Mouse (Mus musculus): Measurements from ENCODE around the gene Ipo11. TPM values are rescaled to one million over a fixed set of nuclear protein-coding genes. Genes with fewer than 3 reads are reported as not detected.

Ipo11 gene
- polyA plus RNA-seq, 1 experiment from 2014 or later = 38.9 TPM

DNA sequence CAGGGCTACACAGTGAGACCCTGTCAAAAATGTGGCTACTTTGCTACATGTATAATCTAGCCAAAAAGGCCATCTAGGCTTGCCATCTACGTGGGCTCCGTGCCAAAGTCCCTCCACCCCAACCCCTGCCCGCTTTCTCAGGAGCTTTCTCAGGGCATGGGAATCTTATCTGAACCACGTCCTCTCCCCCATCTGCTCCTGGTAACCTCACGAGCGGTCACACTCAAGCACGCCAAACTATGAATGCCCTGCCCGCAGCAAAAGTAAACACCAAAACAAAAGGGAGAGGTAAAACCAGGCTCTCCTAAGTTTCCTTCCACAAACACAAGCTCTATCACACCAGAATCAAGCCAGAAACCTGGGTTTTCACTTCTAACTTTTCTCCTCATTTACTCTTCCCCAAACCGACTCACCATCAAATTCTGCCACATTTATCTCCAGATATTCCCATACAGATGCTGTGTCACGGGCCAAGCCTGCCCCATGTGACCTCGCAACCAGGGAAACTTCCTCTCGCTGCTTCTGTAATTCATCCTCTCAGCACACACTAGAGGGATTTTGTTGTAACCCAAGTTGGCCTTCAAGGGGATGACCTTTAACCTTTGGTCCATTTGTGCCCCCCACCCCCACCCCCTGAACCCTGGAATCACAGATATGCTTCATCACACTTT lies 107.3 kb downstream of the Ipo11 start:
- no peak overlapping the region for H3K9ac ChIP-seq
- H3K27ac ChIP-seq = no peak overlapping the region
- no peaks in the 10 kb centered on the region for H3K4me1 ChIP-seq (replicated peaks)
- H3K27me3 ChIP-seq = no peaks in the 10 kb centered on the region
- no peak for ATAC-seq (ENCODE audit: low FRiP score)
- H3K36me3 ChIP-seq = 0 out of 2 replicates have a peak, but pooled peaks cover 5% of the 10 kb centered on the region
- H3K4me2 ChIP-seq = no peak overlapping the region
- H3K9me3 ChIP-seq = no peaks in the 10 kb centered on the region
- WGBS = 79% methylated on average over 12 of the region's 12 CpGs
- H3K4me3 ChIP-seq = no peak overlapping the region

DNA sequence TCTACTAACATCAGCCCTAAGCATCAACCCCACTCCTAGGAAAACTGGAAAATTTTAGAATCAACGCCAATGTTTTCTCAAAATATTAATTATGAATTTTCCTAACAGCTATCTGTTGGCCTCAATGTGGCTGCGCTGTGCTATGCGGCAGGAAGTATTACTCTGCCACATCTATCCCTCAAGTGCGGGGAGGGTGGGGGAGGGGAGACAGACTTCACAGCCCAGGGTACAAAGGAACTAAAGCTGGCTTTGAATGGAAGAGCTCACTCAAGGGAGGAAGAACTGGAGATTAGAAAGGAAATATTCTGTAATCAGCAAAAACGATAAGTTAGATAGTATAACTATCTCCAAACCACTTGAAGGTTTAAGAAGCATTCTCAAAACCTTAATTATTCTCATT lies 111.1 kb downstream of the Ipo11 start:
- Histone ChIP-seq H3K4me3 (no peak overlapping the region), H3K9me3 (no peaks in the 10 kb centered on the region), H3K4me2 (no peak overlapping the region), H3K4me1 (replicated peaks) (no peaks in the 10 kb centered on the region), H3K27me3 (no peaks in the 10 kb centered on the region), H3K27ac (no peak overlapping the region), H3K9ac (no peak overlapping the region), H3K36me3 (0 out of 2 replicates have a peak, but pooled peaks cover 2% of the 10 kb centered on the region)
- no peak for ATAC-seq (ENCODE audit: low FRiP score)
- WGBS = 90% methylated on average over 5 of the region's 5 CpGs

DNA sequence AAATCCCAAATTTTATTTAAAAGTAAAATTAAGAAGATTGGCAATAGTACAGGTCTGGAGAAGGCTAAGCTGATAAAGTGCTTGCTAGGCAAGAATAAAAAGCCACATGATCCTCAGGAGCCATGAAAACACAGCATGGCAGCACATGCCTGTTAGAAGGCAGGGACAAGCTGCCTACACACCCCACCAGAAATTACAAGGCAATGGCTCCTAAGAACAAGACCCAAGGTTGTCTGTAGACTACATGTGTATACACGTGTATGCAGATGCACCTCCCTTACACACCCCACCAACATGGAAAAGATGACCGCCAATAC lies 112.9 kb downstream of the Ipo11 start:
- Histone ChIP-seq H3K27ac (no peak overlapping the region), H3K27me3 (no peaks in the 10 kb centered on the region), H3K9me3 (no peaks in the 10 kb centered on the region), H3K4me3 (no peak overlapping the region), H3K4me2 (no peak overlapping the region), H3K4me1 (replicated peaks) (no peaks in the 10 kb centered on the region), H3K36me3 (0 out of 2 replicates have a peak, but pooled peaks cover 9% of the 10 kb centered on the region), H3K9ac (no peak overlapping the region)
- no peak for ATAC-seq (ENCODE audit: low FRiP score)
- WGBS = 95% methylated on average over 2 of the region's 2 CpGs

DNA sequence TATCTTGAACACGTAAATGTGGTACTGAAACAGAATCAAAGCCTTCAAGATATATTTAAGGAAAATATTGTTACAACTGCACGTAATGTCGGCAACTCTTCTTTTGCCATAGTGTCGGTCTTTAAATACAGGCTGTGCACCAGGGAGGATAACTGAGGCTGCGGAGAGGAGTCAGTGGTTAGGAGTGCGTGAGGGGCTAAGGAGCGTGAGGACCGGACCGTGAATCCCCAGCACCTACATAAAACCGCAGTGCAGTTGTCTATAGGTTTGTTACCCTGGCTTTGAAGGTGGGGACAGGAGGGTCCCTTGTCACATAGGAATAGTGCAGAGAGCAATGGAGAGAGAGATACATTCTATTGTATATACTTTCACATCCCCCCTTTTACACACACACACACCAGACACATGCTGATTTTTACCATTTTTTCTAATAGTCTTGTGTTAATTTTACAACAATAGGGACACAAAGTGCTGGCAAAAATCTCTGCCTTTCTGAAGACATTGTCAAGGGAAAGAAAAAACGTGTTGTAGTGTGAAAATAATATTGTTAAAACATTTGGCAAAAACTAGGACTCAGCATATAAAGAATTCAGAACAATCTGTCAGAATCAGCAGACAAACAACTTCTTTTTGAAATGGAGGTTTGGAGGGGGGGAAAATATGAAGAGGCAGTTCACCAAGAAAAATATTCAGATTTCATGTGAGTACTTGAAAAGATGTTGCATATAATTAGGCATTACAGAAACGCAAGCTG lies 113.5 kb downstream of the Ipo11 start:
- no peaks in the 10 kb centered on the region for H3K9me3 ChIP-seq
- 95% methylated on average over 12 of the region's 12 CpGs for WGBS
- no peaks in the 10 kb centered on the region for H3K27me3 ChIP-seq
- H3K9ac ChIP-seq = no peak overlapping the region
- no peaks in the 10 kb centered on the region for H3K4me1 ChIP-seq (replicated peaks)
- no peak overlapping the region for H3K4me2 ChIP-seq
- ATAC-seq (ENCODE audit: low FRiP score) = no peak
- H3K27ac ChIP-seq = no peak overlapping the region
- no peak overlapping the region for H3K4me3 ChIP-seq
- 0 out of 2 replicates have a peak, but pooled peaks cover 9% of the 10 kb centered on the region for H3K36me3 ChIP-seq

DNA sequence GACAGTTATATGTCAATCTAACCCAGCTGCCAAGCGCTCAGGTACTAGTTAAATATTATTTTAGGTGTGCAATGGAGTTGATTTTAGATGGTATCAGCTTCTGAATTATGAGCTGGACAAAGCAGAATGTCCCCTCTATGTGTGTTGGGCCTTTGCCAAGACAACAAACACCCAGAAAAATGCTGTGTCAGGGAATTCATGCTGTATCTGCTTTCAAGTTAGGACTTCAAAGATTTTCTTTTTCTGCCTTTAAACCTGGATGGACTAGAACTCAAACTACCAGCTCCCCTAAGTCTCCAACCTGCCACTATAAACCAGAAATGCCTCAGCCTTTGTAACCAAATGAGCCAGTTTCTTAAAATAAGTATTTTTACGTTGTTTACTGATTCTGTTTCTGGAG lies 116.6 kb downstream of the Ipo11 start:
- ATAC-seq (ENCODE audit: low FRiP score) = no peak
- Histone ChIP-seq H3K4me2 (no peak overlapping the region), H3K27me3 (no peaks in the 10 kb centered on the region), H3K9me3 (no peaks in the 10 kb centered on the region), H3K4me1 (replicated peaks) (no peaks in the 10 kb centered on the region), H3K9ac (no peak overlapping the region), H3K36me3 (0 out of 2 replicates have a peak, but pooled peaks cover 9% of the 10 kb centered on the region), H3K4me3 (no peak overlapping the region), H3K27ac (no peak overlapping the region)
- 93% methylated on average over 2 of the region's 2 CpGs for WGBS

DNA sequence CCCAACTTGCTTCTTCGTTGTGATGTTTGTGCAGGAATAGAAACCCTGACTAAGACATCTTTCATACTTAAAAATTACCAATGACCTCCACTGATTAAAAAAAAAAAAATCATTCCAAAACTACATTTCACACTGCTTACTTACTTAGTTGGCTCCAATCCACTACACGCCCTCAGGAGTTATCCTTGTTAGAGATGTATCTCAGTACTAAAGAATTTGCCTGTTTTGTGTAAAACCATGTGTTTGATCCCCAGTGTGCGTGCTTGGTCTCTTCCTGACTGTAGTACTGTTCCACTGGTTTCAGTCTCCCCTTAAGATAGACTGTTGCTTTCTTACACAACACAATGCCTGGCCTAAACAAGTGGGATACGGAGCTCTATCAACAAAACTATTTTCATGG lies 117.0 kb downstream of the Ipo11 start:
- 0 out of 2 replicates have a peak, but pooled peaks cover 9% of the 10 kb centered on the region for H3K36me3 ChIP-seq
- no peak overlapping the region for H3K4me2 ChIP-seq
- H3K4me3 ChIP-seq = no peak overlapping the region
- H3K9me3 ChIP-seq = no peaks in the 10 kb centered on the region
- H3K4me1 ChIP-seq (replicated peaks) = no peaks in the 10 kb centered on the region
- 91% methylated on average over 4 of the region's 4 CpGs for WGBS
- H3K27ac ChIP-seq = no peak overlapping the region
- H3K9ac ChIP-seq = no peak overlapping the region
- no peak for ATAC-seq (ENCODE audit: low FRiP score)
- H3K27me3 ChIP-seq = no peaks in the 10 kb centered on the region

DNA sequence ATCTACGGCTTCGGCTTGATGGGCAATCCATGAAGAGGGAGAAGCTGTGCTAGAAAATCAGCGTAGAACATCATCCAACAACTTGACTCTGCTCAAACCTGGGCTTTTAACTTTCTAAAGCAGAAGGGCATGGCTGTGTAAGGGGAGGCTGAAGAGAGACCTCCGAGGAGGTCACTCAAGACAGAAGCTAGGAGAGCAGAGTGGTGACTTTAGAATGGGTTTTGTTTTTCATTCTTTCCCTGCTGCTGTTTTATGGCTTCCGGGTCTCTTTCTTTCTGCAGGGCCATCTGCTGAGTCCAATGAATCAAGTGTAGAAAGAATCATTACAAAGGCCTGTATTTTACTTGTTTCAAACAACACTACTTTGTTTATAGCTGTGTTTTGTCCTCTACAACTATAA lies 119.7 kb downstream of the Ipo11 start:
- no peak for ATAC-seq (ENCODE audit: low FRiP score)
- WGBS = 82% methylated on average over 5 of the region's 5 CpGs

DNA sequence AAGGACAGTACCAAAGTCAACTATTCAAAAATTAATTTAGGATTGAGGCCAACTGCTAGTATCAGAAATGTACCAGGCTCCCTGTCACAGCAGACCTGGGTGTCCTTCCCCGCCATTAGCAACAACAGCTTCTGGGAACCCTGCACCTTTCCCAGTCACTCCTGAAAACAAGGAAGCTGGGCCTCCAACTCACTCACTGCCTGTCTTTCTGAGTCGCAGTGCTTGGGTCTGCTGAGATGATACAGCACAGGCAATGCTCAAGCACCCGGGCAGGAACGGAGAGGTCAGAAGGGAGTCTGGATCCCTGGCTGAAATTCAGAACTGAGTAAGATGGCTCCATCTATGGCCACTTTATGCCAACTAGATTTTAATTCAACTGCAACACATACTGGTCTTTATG lies 123.2 kb downstream of the Ipo11 start:
- Histone ChIP-seq H3K4me1 (replicated peaks) (no peaks in the 10 kb centered on the region; the same call in 1 of the 2 replicates), H3K36me3 (peaks cover 18% of the 10 kb centered on the region), H3K4me2 (no peak overlapping the region), H3K27me3 (no peaks in the 10 kb centered on the region), H3K27ac (peak overlapping the region; percentile 45), H3K4me3 (no peak overlapping the region), H3K9ac (no peak overlapping the region), H3K9me3 (no peaks in the 10 kb centered on the region)
- no peak for ATAC-seq (ENCODE audit: low FRiP score)
- WGBS = 95% methylated on average over 4 of the region's 4 CpGs

More for the DNA sequence above, 119.7 kb downstream of the Ipo11 start:
- no peaks in the 10 kb centered on the region for H3K27me3 ChIP-seq
- no peak overlapping the region for H3K4me2 ChIP-seq
- no peaks in the 10 kb centered on the region for H3K9me3 ChIP-seq
- H3K36me3 ChIP-seq = 0 out of 2 replicates have a peak, but pooled peaks cover 9% of the 10 kb centered on the region
- no peaks in the 10 kb centered on the region; the same call in 1 of the 2 replicates for H3K4me1 ChIP-seq (replicated peaks)
- H3K4me3 ChIP-seq = no peak overlapping the region
- no peak overlapping the region for H3K9ac ChIP-seq
- no peak overlapping the region for H3K27ac ChIP-seq

DNA sequence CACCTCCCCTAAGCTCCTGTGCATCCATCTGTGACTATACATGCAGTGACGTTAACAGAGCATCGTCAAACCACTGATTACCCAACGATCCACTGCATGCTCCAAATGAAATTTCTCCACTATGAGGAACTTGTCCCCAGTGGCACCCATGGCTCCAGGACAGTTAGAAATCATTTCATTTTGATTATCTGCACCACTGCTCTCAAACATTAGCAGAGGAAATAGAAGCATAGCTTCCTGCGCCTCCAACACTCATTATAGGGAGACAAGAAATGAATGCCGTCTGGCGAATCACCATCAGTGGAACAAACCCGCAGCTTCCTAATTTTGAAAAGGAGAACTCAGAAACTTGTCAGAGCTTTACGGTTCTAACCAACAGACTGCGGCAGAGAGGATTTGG lies 123.7 kb downstream of the Ipo11 start:
- H3K4me3 ChIP-seq = no peak overlapping the region
- 0 out of 2 replicates have a peak, but pooled peaks have one; percentile 60 for ATAC-seq (ENCODE audit: low FRiP score)
- H3K9me3 ChIP-seq = no peaks in the 10 kb centered on the region
- no peak overlapping the region for H3K9ac ChIP-seq
- no peaks in the 10 kb centered on the region; the same call in 1 of the 2 replicates for H3K4me1 ChIP-seq (replicated peaks)
- WGBS = 68% methylated on average over 9 of the region's 9 CpGs
- peak overlapping the region; percentile 45 for H3K27ac ChIP-seq
- no peaks in the 10 kb centered on the region for H3K27me3 ChIP-seq
- peaks cover 18% of the 10 kb centered on the region for H3K36me3 ChIP-seq
- H3K4me2 ChIP-seq = no peak overlapping the region

DNA sequence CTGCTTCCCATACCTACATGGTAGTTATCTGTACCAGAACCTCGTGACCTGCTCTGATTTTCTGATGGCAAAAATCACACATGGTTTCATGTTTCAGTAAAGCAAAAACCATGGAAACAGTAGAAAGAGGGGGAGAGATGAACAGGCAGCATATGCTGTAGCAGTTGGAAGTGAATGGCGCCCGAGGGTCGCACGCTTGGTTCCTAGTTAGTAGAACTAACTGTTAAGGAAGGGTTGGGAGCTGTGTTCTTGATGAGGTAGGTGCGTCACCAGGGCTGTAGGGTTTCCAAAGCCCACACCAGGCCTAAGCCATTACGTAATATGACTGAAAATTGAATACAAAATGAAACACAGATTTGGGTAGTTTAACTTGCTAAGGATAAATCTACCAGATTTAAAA lies 126.6 kb downstream of the Ipo11 start:
- no peak overlapping the region for H3K4me3 ChIP-seq
- WGBS = 96% methylated on average over 7 of the region's 7 CpGs
- peaks cover 18% of the 10 kb centered on the region for H3K36me3 ChIP-seq
- no peaks in the 10 kb centered on the region for H3K9me3 ChIP-seq
- no peaks in the 10 kb centered on the region for H3K27me3 ChIP-seq
- H3K27ac ChIP-seq = no peak overlapping the region
- no peak overlapping the region for H3K4me2 ChIP-seq
- H3K4me1 ChIP-seq (replicated peaks) = no peaks in the 10 kb centered on the region; the same call in 1 of the 2 replicates
- no peak overlapping the region for H3K9ac ChIP-seq
- ATAC-seq (ENCODE audit: low FRiP score) = no peak

DNA sequence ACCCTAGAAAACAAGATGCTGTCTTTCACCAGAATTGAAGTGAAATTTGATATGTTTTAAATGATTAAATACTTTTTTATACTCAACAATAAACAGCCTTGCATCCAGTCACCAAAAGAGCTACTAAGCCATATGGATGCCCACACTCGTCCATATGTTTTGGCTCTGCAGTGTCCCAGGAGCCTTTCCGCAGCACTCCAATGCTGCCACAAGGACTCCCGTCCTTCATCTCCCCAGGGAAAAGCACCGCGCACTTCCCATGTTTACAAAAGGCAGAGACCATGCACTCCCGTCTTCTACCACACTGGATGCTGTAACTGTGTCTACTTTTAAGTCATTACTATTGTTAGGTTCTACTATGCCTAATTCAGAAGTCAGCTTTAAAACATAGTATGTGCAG lies 127.9 kb downstream of the Ipo11 start:
- ATAC-seq (ENCODE audit: low FRiP score) = no peak
- no peak overlapping the region for H3K4me3 ChIP-seq
- H3K9me3 ChIP-seq = no peaks in the 10 kb centered on the region
- no peak overlapping the region for H3K27ac ChIP-seq
- H3K4me2 ChIP-seq = no peak overlapping the region
- no peaks in the 10 kb centered on the region for H3K27me3 ChIP-seq
- WGBS = 81% methylated on average over 6 of the region's 6 CpGs
- H3K36me3 ChIP-seq = peaks cover 19% of the 10 kb centered on the region
- no peaks in the 10 kb centered on the region; the same call in 1 of the 2 replicates for H3K4me1 ChIP-seq (replicated peaks)
- H3K9ac ChIP-seq = no peak overlapping the region

DNA sequence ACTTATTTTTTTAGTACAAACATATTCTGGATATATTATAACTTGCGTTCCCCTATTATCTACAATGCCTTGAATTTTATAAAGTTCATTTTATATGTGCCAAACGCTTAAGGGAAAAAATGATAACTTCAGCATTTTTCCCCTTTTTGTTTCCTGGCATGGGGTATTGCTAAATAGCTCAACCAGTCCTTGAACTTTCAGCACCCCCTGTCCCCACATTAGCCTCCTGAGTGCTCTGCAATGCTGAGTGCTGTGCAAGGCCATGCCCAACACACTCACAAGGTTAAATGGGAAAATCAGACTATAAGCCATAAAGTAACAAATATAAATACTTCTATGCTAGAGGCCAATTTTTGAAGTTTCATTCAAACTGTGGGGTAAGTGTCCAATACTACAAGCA lies 128.4 kb downstream of the Ipo11 start:
- Histone ChIP-seq H3K4me3 (no peak overlapping the region), H3K9ac (no peak overlapping the region), H3K36me3 (peaks cover 24% of the 10 kb centered on the region), H3K27me3 (no peaks in the 10 kb centered on the region), H3K9me3 (no peaks in the 10 kb centered on the region), H3K4me2 (no peak overlapping the region), H3K27ac (no peak overlapping the region), H3K4me1 (replicated peaks) (no peaks in the 10 kb centered on the region; the same call in 1 of the 2 replicates)
- WGBS = 97% methylated on average over 2 of the region's 2 CpGs
- ATAC-seq (ENCODE audit: low FRiP score) = no peak

DNA sequence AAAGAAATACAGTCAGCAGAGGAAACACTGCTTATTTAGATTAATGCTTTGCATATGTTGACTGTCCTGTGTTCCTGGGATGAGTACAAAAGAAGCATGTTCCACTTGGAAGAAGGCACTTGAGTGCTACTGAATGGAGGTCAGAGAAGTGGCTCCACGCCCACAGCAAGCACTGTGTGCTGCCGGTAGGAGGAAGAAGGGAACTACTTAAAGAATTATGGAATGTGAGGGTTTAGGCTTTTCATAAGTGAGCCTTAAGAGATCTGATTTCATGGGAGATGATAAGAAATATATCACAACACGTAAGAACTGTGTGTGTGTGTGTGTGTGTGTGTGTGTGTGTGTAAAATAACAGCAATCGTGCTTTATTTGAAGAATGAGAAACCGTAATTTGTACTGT lies 129.5 kb downstream of the Ipo11 start:
- 89% methylated on average over 5 of the region's 5 CpGs for WGBS
- Histone ChIP-seq H3K4me3 (no peak overlapping the region), H3K4me1 (replicated peaks) (no peaks in the 10 kb centered on the region), H3K27ac (no peak overlapping the region), H3K9ac (no peak overlapping the region), H3K27me3 (no peaks in the 10 kb centered on the region), H3K9me3 (no peaks in the 10 kb centered on the region), H3K36me3 (peaks cover 24% of the 10 kb centered on the region), H3K4me2 (no peak overlapping the region)
- ATAC-seq (ENCODE audit: low FRiP score) = no peak
